Mouse (Mus musculus) embryonic facial prominence, embryonic 10.5 days (tissue): Measurements from ENCODE around the gene Fam50b. TPM values are rescaled to one million over a fixed set of nuclear protein-coding genes. Genes with fewer than 3 reads are reported as not detected.

Experiments used
- DNase-seq: peaks from one replicate; pipeline ENCODE4 v3.0.0-alpha.2; 2017; ENCODE audit warnings: low spot score
- H3K27ac ChIP-seq: fragments of 300-500 bp; sonication (generic); replicated peaks from 2 replicates; pipeline ENCODE4 v1.5.1; 2016; ENCODE audit warnings: mild to moderate bottlenecking
- H3K27me3 ChIP-seq: fragments of 300-500 bp; sonication (generic); replicated peaks from 2 replicates; pipeline ENCODE4 v1.6.1; 2016; ENCODE audit warnings: low read depth, mild to moderate bottlenecking; ENCODE audit not compliant: poor library complexity, severe bottlenecking
- H3K36me3 ChIP-seq: fragments of 300-500 bp; sonication (generic); replicated peaks from 2 replicates; pipeline ENCODE4 v1.6.1; 2016; ENCODE audit warnings: mild to moderate bottlenecking, moderate library complexity
- H3K4me1 ChIP-seq: fragments of 300-500 bp; sonication (generic); 2 replicates; pipeline ENCODE4 v1.6.1; 2016
- H3K4me3 ChIP-seq: fragments of 300-500 bp; sonication (generic); 2 replicates; pipeline ENCODE4 v1.5.1; 2016; ENCODE audit warnings: mild to moderate bottlenecking, moderate library complexity
- H3K9me3 ChIP-seq: fragments of 300-500 bp; sonication (generic); 2 replicates; pipeline ENCODE4 v1.6.1; 2016; ENCODE audit warnings: mild to moderate bottlenecking
- WGBS: fragments of 180-500 bp; shearing (Covaris S2); methylation state at CpG from one replicate; pipeline ENCODE4 v1.1.7; 2016; 5-methylcytosine and 5-hydroxymethylcytosine counted together
- polyA plus RNA-seq: library from polyadenylated mRNA; unstranded; fragments of >200 nt; fragmentation: Nextera tagmentation; extraction: Ambion mirVana; gene quantifications from 2 replicates; pipeline ENCODE4 v1.2.1, GENCODE M21; 2016

Gene Fam50b
- polyA plus RNA-seq: not detected in 2 replicates

DNA sequence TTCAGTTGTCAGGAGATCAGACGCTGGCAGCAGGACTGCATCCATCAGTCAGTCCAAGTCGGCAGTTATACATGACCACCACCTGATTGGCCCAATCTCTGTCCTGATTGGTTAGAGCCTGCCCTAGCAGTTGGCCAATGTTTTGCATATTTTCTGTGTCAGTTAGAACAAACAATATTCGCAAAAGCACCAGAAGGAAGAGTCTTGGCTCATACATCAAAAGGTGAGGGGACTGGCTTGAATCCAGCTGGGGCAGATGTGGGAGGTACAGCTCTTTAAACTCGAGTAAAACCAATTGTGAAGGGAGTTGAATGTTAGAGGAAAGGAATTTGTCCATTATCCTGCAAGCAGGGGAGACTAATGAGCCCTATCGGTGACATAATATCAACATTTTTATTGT is at the start of gene Fam50b:
Gene Fam50b, plus strand, starts transcription at position 165 of the 400 bp plus-strand sequence.
- H3K27ac ChIP-seq: no peak within 1 kb of the TSS

GRCm38 (mm10) chr13:34685008-34685765 is 49.5 kb upstream of the Fam50b start:
- Histone ChIP-seq H3K4me1 (no peaks in the 10 kb centered on the region), H3K4me3 (no peak overlapping the region), H3K27me3 (no peaks in the 10 kb centered on the region), H3K9me3 (no peaks in the 10 kb centered on the region), H3K27ac (no peak overlapping the region), H3K36me3 (no peaks in the 10 kb centered on the region)
- DNase-seq: no peak
- 70% methylated on average over 7 of the region's 7 CpGs for WGBS

More for the DNA sequence above, at the start of gene Fam50b:
- Histone ChIP-seq H3K4me3 (no peak within 1 kb of the TSS), H3K9me3 (0 out of 2 replicates have a peak, but pooled peaks cover 4% of the 10 kb centered on the region), H3K27me3 (no peaks in the 10 kb centered on the region), H3K36me3 (no peaks in the 10 kb centered on the region), H3K4me1 (no peaks in the 10 kb centered on the region)
- WGBS: 54% methylated on average over 5 of the region's 5 CpGs
- DNase-seq: no peak

GRCm38 (mm10) chr13:34691049-34691448 is 43.6 kb upstream of the Fam50b start:
- peaks cover 2% of the 10 kb centered on the region; the same call in 1 of the 2 replicates for H3K4me1 ChIP-seq
- DNase-seq: no peak
- no peaks in the 10 kb centered on the region for H3K27me3 ChIP-seq
- no peaks in the 10 kb centered on the region for H3K36me3 ChIP-seq
- no peak overlapping the region for H3K27ac ChIP-seq
- 86% methylated on average over 1 of the region's 1 CpGs for WGBS
- no peaks in the 10 kb centered on the region for H3K9me3 ChIP-seq
- no peak overlapping the region for H3K4me3 ChIP-seq

DNA sequence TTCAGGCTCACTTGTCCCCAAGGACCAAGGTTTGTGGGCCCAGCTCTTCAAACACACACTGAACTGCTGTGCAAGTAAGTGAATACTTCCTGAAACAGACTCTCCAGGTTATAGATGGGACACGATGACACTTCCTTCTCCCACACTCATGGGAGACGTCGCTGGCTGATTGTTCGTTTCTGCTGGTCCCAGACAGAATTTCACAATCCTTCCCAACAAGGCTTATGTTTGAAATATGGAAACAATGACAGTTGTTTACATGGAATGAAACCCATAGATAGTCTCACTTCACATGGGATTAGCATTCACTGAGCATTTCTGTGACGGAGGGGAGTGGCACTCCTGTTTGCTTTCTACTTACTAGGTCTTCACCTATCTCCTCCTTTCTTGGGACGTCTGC is 41.5 kb upstream of the Fam50b start:
- no peaks in the 10 kb centered on the region for H3K9me3 ChIP-seq
- DNase-seq: no peak
- H3K4me3 ChIP-seq: no peak overlapping the region
- no peaks in the 10 kb centered on the region for H3K27me3 ChIP-seq
- H3K27ac ChIP-seq: no peak overlapping the region
- H3K4me1 ChIP-seq: peaks cover 9% of the 10 kb centered on the region; the same call in 1 of the 2 replicates
- WGBS: 86% methylated on average over 6 of the region's 6 CpGs
- H3K36me3 ChIP-seq: no peaks in the 10 kb centered on the region

DNA sequence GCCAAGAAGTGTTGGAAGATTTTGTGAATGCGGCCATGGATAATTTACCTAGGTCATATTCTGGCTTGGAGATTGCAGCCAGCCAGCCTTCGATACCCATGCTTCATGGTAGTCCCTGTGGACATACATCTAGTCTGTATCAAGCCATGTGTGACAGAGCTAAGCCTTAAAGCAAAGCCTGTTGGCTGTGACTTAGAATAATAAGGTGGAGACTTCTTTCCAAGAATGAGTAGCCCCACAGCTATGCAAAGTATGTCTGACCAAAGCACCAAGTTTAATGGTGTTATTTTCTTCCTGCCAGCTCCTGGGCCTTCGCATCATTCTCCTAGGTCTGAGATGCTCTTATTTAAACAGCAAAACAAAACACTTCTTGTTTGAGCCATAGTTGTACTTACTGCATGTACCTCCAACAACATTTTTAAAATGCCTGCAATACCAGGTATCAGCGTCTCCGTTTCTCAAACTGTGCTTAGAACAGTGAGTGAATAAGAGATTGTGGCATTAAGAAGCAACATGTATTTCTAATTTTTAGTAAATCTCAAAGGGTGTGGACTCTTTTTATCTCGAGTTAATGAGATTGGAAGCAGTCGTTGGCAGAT is 37.8 kb upstream of the Fam50b start:
- DNase-seq: no peak
- no peak overlapping the region for H3K4me3 ChIP-seq
- 88% methylated on average over 7 of the region's 7 CpGs for WGBS

GRCm38 (mm10) chr13:34700091-34700490 is 34.6 kb upstream of the Fam50b start:
- H3K4me1 ChIP-seq: peaks cover 15% of the 10 kb centered on the region
- WGBS: 71% methylated on average over 2 of the region's 2 CpGs
- H3K27ac ChIP-seq: no peak overlapping the region
- no peak for DNase-seq
- H3K4me3 ChIP-seq: no peak overlapping the region
- no peaks in the 10 kb centered on the region for H3K36me3 ChIP-seq
- H3K9me3 ChIP-seq: no peaks in the 10 kb centered on the region
- H3K27me3 ChIP-seq: no peaks in the 10 kb centered on the region

More for the DNA sequence above, 37.8 kb upstream of the Fam50b start:
- Histone ChIP-seq H3K36me3 (no peaks in the 10 kb centered on the region), H3K27ac (no peak overlapping the region), H3K4me1 (peaks cover 15% of the 10 kb centered on the region), H3K27me3 (no peaks in the 10 kb centered on the region), H3K9me3 (no peaks in the 10 kb centered on the region)

- no peak overlapping the region for H3K4me3 ChIP-seq
- H3K9me3 ChIP-seq: no peaks in the 10 kb centered on the region
- H3K27me3 ChIP-seq: no peaks in the 10 kb centered on the region
- H3K4me1 ChIP-seq: peaks cover 15% of the 10 kb centered on the region
- 92% methylated on average over 1 of the region's 1 CpGs for WGBS
- H3K27ac ChIP-seq: no peak overlapping the region
- no peak for DNase-seq
- no peaks in the 10 kb centered on the region for H3K36me3 ChIP-seq
Measured at GRCm38 (mm10) chr13:34700630-34701029, 34.0 kb upstream of the Fam50b start.

- Histone ChIP-seq H3K9me3 (no peaks in the 10 kb centered on the region), H3K27me3 (no peaks in the 10 kb centered on the region), H3K36me3 (no peaks in the 10 kb centered on the region), H3K4me1 (peaks cover 6% of the 10 kb centered on the region), H3K27ac (no peak overlapping the region), H3K4me3 (no peak overlapping the region)
- 68% methylated on average over 2 of the region's 2 CpGs for WGBS
- DNase-seq: no peak
Measured at GRCm38 (mm10) chr13:34703301-34703700, 31.3 kb upstream of the Fam50b start.

GRCm38 (mm10) chr13:34703795-34704194 is 30.9 kb upstream of the Fam50b start:
- Histone ChIP-seq H3K36me3 (no peaks in the 10 kb centered on the region), H3K27me3 (no peaks in the 10 kb centered on the region), H3K4me1 (peaks cover 6% of the 10 kb centered on the region), H3K9me3 (no peaks in the 10 kb centered on the region), H3K27ac (no peak overlapping the region), H3K4me3 (no peak overlapping the region)
- WGBS: 76% methylated on average over 1 of the region's 1 CpGs
- no peak for DNase-seq

DNA sequence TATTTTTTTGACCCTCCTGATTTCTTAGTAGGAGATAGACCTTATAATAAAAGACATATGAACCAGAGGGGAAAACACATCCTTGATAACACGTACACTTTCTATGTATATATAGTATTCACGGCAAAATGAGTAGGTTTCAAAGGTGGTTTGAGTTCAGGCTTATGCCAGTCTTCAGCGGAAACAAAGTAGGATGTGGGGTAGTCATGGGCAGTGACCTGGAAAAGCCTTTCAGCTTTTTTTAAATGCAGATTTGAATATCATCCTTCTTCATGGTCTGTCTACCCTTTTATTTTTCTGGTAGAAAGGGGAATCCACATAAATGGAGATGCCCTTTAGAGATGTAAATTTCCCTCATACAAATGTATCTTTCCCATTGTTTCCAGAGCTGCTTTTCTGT is 29.8 kb upstream of the Fam50b start:
- no peak overlapping the region for H3K27ac ChIP-seq
- H3K4me1 ChIP-seq: peaks cover 1% of the 10 kb centered on the region; the same call in 1 of the 2 replicates
- H3K9me3 ChIP-seq: no peaks in the 10 kb centered on the region
- 81% methylated on average over 3 of the region's 3 CpGs for WGBS
- H3K36me3 ChIP-seq: no peaks in the 10 kb centered on the region
- H3K27me3 ChIP-seq: no peaks in the 10 kb centered on the region
- H3K4me3 ChIP-seq: no peak overlapping the region
- no peak for DNase-seq

DNA sequence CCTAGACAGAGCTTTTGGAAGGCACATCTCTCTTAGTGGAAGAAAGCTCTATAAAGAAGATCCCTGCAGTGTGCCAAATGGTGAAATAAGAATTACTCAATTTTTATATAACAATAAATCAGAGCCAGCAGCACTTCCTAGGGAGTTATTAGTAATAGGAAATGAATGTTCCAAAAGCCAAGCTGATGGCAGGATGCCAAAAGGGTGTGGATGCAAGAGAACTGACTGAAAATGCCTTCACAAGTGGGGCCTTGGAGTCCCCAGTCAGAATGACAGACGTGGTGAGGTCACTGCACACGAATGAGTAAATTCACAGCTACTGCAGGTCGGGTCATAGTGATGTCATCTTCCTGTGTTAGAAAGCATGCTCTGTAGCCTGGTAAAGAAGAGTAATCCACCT is 25.7 kb upstream of the Fam50b start:
- Histone ChIP-seq H3K4me3 (no peak overlapping the region), H3K4me1 (no peaks in the 10 kb centered on the region), H3K9me3 (no peaks in the 10 kb centered on the region), H3K27ac (no peak overlapping the region), H3K36me3 (no peaks in the 10 kb centered on the region), H3K27me3 (no peaks in the 10 kb centered on the region)
- 72% methylated on average over 3 of the region's 3 CpGs for WGBS
- DNase-seq: no peak

- Histone ChIP-seq H3K27ac (no peak overlapping the region), H3K4me1 (no peaks in the 10 kb centered on the region), H3K27me3 (no peaks in the 10 kb centered on the region), H3K4me3 (no peak overlapping the region), H3K36me3 (no peaks in the 10 kb centered on the region), H3K9me3 (no peaks in the 10 kb centered on the region)
- WGBS: 84% methylated on average over 4 of the region's 4 CpGs
- DNase-seq: no peak
Measured at GRCm38 (mm10) chr13:34709566-34709965, 25.1 kb upstream of the Fam50b start.

DNA sequence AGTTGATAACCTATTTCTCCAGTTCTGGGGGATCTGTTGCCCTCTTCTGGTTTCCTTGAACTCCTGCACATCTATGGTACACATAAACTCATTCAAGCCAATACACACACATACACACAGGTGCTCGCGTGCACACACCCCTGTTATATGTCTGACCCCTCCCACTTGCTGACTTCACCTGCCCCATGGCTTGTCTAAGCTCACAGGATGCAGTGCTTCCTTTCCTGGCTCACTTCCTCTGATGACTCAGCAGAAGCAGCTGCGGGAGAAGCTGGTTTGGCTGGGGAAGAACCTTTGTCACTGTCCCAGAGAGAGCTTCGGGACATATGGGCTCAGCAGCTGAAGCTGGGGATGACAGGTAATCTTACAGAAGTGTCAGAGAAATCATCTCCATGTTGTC is 23.2 kb upstream of the Fam50b start:
- H3K27me3 ChIP-seq: no peaks in the 10 kb centered on the region
- no peak for DNase-seq
- no peaks in the 10 kb centered on the region for H3K9me3 ChIP-seq
- no peaks in the 10 kb centered on the region for H3K4me1 ChIP-seq
- H3K27ac ChIP-seq: no peak overlapping the region
- no peak overlapping the region for H3K4me3 ChIP-seq
- 86% methylated on average over 4 of the region's 4 CpGs for WGBS
- no peaks in the 10 kb centered on the region for H3K36me3 ChIP-seq
